Mouse (Mus musculus) heart, postnatal 0 days (tissue): ENCODE measurements around the gene Hif3a.
A peak's percentile ranks its signal among the peaks of the same experiment; 100 is the strongest.

Experiments
- CTCF ChIP-seq: IDR thresholded peaks from 2 replicates; pipeline ENCODE4 v1.5.1; 2016; ENCODE audit warnings: antibody characterized with exemption, control low read depth, low read depth
- EP300 ChIP-seq: IDR thresholded peaks from 2 replicates; pipeline ENCODE4 v1.6.1; 2016; ENCODE audit warnings: antibody characterized with exemption, low read depth

GRCm38 (mm10) chr7:17017036-17017435, 45.2 kb downstream of the Hif3a start:
- no peak for TF ChIP-seq CTCF
- peak; percentile 83 for TF ChIP-seq EP300
